Mouse (Mus musculus): ENCODE data around the gene Zfyve9. TPM values are rescaled to one million over a fixed set of nuclear protein-coding genes. Genes with fewer than 3 reads are reported as not detected.

Zfyve9 gene
- 10 to 100 TPM; 53.4 to 55.7 TPM for total RNA-seq (2021)

DNA sequence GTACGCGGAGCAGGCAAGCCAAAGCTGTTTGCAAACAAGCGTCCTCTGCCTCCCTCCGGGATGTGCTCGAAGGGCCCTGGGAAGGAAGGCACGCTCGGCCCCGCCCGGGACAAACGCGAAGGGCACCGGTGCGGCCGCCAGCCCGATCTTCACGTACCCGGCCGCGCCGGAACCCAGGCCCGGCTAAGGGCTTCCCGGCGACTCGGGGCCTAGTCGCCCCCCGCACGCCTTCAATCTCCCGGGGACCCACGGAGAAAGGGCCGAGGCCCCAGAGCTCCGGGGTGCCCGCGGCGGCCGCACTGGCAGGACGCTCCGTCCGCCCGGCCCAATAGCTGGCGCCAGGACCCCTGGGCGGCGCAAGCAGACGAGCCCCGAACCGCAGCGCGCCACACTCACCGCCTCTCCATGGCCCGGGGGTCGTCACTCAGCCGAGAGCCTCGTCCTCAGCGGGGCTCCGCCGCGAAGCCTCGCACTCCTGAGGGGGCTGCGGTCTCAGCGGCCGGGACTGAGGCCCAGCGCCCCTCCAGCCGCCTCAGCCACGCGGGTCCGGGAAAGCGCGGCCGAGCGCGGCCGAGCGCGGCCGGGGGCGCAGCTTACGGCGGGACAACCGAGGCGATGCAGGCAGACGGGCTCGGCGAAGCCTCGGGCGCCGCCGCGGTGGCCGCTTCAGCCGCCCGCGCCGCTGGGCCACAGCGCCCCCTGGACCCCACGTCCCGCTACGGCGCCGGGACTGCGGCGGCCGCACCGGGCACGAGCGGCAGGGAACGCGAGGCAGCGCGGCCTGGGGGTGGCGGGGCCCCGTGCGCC, at the start of gene Zfyve9:
TSS of gene Zfyve9 (minus strand) at position 742 of the 807 bp plus-strand sequence.
- DNase-seq, result peak; percentile 77 to 80

DNA sequence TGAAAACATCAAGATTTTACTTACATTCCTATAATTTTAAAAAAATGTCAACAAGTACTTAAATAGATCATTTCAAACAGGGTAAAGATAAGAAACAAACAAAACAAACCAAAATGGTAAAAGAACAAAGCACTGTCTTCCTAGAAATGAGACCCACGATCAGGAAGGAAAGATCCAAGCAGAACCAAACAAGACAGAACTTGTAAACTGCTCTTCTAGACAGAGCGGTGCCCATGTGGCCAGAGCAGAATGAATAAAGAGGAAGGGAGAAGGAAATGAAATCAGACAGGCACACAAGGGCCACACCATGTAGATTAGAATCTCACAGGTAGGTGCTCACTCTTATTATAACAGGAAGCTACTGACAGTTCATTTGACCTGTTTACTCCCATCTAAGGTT, 46.0 kb upstream of the Zfyve9 start:
- DNase-seq, result no peak

DNA sequence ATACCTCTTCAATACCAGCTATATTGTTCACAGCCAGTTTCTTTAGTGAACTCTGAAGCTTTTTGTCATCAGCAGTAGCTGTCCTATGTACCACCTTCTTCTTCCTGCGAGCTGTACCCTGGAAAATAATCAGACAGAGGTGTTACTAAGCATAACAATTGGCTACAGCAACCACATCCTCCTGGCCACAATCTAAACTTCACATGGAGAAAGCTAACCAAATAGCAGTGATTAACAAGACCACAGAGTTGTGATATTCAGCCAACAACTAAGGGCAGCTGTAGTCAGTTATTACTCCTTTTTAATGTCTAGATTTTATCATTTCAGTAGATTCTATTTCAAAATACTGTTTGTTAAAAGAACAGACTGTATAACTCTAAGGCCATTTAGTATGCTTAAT, 45.5 kb upstream of the Zfyve9 start:
- no peak for DNase-seq

DNA sequence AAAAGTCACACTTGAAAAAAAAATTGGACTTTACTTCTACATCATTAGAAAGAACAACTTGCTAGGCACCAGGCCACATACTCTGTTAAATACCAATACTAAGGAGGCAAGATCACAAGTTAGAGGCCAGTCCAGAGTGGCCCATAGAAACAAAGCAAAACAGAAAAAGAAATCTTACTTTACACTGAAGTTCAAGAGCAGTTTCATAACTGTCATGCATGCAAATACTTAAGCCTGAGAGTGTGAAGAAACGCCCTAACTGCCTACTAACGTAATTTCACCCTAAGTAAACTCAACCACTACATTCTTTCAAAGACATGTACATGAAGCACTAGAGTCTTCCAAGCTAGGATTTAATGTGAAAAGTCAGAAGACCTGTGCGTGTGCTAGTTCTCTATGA, 45.1 kb upstream of the Zfyve9 start:
- no peak for DNase-seq

DNA sequence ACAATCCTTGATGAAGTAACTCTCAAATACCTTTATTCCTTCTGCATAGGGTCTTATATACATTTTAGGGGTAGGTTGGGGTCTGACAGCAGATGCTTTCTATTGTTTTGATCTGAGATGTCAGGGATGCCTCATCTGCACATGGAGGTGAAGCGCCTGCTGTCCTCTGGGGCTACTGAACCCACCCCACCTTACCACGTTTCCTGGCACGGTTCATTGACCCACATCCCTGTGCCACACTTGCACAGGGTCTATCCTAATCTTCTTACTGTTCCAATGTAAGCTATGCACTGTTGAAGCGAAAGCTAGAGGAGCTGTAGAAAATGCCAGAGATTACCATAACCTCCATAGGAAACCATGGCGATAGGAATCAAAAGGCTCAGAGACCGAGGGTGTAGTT, 31.0 kb upstream of the Zfyve9 start:
- DNase-seq, result no peak

DNA sequence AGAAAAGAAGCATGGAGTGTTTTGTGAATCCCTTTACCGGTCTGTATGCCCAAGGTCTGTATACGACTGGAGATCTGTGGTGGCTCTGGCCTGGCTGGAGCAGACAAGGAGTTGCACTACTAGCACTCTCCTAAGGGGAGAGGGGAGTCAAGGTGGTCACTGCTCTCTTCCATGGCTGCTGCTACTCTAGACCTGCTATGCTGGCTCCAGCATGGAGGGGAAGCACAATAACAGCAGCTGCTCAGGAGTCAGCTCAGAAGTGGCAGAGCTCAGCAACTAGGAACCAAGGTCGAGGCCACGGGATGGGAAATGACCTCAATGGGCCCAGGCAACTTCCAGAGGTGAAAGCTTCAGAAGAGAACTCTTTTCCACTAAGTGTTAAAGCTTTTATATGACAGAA, 30.5 kb upstream of the Zfyve9 start:
- DNase-seq, result no peak

DNA sequence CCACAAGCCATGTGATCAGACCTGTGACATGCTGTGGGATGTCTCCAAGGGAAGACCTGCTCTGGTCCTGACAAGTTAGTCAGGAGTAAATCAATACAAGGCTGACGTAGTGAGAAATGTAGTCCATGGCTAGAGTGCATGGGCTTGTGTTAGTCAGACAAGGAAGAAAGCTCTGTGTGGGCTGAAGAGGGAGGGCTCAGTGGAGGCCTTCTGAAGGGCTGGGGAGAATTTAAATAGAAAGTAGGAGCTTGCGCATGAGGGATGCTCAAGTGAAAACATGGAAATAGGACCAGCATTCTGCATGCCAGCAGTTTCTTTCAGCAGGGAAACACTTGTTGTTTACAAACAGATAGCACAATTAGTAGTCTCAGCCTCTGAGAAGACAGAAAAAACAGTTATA, 22.9 kb upstream of the Zfyve9 start:
- no peak for DNase-seq

DNA sequence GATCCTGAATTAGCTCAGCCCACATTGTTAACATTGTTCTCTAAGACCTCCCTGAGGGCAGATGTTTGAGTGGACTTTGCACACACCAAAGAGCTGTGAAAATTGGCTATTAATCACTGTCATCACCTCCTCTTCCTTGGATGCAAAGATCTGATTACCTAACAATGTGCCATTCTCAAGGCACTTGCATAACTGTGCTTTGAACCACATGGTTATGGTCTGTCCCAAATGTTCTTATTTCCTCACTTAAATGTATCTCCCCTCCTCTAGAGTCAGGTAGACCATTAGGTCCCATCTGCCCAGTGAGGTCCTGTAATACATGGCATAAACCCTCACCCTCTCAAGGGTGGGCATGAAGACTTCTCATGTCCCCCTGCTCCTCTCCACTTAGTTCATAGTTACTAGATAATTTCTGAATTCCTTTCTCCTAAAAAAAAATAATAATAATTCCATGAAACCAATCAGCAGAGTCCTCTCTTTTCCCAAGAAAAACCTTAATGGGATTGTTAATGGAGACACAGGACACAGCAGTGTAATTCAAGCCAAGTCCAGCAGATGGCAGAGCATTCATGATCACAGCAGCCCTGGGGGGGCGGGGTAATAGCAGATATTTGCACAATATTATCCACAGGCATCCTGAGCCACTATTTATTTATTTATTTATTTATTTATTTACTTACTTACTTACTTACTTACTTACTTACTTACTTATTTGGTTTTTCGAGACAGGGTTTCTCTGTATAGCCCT, 17.7 kb upstream of the Zfyve9 start:
- DNase-seq, result peak; percentile 37 to 54

DNA sequence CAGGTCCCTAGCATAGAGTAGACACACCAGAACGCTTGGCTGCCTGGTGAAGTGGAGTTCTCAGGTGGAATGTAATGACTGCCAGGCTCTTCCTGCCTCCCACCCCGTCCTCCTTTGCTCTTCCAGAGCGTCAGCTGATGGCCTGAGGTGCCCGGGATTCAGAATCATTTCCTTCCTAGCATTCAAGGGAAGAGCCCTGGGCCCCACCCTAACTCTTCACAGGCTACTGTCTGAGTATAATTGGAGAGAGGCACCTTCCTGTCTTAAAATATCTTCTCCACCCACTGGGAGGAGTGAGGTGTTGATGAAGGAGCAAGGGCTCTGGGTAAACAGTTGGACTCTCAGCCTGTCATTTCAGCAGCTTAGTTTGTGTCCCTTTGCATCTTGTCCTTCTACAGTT, 16.1 kb upstream of the Zfyve9 start:
- no peak for DNase-seq

DNA sequence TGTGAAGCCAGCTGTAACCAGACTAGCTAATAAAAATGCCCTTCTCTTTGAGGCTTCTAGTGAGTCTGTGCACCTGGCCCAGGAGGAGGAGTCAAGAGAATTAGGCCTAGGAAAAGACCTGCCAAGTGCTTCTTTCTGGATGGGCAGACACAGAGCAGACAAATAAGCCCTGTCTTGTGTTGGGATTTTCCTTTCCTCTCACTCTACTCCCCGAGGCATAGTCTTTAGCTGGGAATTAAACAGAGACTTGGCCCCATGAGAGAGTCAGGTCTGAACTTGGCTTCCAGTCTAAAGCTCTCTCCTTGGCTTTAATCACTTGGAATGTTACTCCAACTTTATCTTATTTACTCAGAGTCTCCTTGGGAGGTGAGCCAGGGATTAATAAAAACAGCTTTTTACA, 13.3 kb upstream of the Zfyve9 start:
- no peak for DNase-seq

DNA sequence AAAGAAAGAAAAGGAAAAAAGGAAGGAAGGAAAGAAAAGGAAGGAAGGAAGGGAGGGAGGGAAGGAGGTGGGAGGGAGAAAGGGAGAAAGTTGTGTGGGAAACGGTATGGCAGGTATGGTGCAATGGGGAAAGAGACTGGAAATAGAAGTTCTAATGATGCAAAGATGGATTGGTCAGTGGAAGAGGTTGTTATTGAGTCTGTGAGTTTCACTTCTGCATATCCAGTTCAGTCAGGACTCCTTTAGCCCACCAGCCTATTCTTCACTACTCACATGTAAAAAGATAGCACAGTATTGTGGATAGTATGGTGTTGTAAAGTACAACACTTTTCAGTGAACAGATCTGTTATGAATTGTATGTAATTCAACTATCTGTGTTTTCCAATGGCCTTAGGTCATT, 9.9 kb upstream of the Zfyve9 start:
- DNase-seq, result no peak

DNA sequence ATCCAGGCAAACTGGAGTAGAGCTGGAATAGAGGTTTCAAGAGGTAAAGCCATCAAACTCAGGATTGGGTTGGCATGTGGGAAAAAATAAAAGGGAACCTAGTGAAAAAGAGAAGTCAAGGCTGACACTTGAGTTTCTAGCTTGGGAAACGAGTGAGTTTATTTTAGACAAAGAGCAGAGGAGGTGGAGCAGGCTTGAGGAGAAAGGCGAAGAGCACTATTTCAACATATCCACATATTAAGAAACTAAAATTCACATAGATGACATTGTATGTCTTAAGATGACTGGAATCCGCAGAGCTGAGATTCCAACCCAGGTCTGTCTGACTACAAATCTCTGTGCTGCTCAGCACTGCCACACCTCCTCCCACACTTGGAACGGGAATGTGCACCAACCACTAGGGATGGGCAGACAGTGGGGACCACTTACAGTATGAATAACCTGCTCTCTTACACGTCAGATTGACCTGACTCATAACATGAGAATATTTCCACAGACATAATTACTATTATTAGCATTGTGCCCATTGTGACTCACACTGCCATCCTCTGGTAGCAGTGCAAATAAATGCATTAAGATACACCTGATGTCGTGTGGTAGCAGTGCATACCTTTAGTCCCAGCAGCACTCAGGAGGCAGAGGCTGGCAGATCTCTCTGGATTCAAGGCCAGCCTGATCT, 8.8 kb upstream of the Zfyve9 start:
- DNase-seq, result no peak

DNA sequence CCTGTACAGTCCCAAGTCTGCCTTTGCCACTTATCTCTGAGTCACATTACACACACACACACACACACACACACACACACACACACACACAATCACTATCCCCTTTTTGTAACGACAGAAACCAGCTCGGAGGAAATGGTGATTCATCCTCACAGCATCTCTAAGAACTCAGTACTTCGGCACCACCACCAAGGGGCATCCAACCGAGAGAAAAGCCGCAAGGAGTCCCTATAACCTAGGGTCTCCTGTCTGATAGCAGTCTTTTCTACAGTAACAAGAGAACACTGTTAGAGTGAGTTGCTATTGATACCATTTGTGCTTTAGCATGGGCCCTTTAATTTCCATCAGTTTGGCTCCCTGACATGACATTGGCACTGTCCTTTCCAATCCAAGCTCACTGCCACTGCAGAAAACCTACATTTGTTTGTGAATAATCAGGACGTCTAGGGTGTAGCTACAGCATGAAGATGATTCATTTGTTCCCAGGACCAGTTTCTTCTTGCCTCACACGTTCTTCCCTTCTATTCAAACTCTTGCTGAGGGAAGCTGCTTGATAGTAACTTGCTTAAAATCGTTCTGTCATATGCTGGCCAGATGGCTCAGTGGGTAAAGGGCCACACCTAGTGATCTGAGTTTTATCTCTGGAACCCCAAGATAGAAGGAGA, 2.0 kb upstream of the Zfyve9 start:
- peak in 1 of 2 experiments; percentile 5 for DNase-seq

DNA sequence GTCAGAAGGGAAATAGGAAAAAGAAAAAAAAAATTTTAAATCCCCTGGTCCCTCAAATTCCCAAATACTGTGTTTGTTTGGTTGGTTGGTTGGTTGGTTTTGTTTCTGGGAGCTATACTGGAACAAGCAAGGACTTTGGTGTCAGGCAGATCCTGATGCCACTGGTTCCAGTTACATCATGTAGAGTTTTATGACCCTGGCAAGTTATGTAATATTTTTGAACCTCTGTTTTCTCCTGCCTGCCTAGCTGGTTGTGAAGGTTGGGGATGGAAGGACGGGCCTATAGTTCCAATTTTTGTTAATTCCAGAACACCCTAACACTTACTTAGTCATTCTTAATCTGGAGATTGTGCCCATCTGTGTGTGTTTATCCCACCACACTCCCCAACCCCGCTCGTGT, 998 bp upstream of the Zfyve9 start:
- DNase-seq, result no peak

DNA sequence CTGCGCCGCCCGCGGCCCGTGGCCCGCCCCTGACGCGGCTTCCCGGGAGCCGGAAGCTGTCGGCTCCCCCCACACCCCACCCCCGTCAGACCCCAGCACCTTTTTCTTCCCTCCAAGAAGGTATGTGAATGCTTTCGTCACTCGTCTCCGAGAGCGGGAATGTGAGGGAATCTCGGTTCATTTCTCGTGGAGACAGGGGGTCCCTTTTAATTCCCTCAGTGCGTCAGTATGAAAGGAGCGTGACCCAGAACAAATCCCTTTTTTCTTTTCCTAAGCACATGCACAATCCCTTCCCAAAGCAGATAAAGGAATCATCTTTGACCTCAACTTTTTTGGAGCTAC, 237 bp upstream of the Zfyve9 start:
- DNase-seq, result no peak

DNA sequence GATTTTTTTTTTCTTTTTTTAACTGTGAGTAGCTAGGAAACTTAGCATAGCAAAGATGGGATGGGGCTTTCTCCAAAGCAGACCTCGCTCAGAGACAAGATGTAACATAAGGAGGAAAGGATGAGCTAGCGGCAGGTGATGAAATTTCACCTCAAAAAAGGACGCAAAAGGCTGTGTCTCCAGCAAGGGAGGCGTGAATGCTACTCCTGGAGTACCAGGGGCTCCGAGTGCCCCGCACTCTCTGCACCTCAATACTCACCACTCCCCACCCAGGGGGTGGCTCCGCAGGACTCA, 888 bp downstream of the Zfyve9 start:
- no peak for DNase-seq

DNA sequence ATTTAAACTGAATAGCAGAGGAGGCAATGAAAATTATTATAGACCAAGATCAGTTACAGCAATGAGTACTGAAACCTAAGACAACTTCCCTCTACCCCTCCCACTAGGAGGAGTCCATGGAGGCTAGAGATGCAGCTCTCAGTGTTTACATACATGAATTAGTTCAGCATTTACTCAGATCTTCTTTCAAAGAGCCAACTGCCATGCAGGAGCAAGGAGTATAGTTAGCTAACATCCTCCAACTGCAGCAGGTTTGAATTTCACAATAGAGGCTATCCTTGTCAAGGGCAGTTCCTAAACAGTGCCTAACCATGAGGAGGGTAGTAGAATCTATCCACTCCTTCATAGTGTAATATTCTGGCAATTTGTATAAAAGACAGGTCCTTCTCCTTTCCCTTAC, 12.1 kb downstream of the Zfyve9 start:
- DNase-seq, result no peak

DNA sequence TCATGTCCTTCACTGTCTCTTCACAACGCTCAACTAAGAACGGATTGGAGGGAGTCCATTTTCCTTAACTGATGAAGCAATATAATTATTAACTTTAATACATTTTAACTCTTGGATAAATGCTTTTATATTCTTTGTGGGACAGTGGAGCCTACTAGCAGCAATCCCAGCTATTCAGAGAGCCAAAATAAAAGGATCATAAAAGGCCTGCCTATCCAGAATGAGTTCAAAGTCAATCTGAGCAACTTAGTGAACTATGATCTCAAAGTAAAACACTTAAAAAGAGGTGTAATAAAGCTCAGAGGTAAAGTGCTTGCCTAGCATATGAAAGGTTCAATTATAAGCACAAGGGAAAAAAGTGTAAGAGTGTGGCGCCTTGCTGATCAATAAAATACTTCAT, 21.0 kb downstream of the Zfyve9 start:
- no peak for DNase-seq

DNA sequence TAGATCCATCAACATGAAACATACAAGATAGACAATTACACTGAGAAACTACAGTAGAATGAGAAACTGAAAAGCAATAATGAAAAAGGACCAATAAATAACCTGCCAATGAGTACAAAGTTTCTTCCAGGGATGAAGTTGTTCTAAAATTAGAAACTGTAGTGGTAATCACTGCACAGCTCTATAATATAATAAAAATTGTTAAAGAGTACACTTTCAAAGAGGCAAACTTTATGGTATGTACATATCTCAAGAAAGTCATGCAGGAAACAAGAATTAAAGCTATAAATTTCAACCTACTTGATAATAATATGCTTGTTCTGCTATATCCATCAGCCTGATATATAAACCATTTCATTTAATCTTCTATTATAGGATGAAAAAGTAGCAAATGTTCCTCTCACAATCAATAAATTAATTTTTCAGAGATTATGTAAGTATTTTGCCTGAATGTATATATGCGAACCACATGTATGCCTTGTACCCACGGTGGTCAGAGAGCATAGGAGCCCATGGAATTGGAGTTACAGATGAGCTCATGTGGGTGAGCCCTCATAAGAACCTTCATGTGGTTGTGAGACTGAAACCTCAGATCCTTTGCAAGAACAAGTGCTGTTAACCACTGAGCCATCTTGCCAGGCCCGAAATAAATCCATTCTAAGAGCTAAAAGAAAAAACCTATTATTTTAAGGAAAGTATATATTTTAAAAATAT, 34.3 kb downstream of the Zfyve9 start:
- DNase-seq, result no peak

DNA sequence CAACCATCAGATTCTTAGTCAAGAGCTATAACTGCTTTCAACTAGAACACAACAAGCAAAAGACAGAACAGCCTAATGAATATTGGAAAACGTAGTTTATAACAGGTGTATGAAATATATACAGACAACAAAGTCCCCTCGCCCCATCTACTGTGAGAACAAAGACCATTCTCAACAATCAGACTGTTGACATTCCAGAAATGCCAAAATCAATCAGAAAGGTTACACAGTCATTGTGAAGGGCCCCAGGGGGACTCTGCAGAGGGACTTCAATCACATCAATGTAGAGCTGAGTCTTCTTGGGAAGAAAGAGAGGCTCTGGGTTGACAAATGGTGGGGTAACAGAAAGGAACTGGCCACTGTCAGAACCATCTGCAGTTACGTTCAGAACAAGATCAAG, 49.0 kb downstream of the Zfyve9 start:
- no peak for DNase-seq

DNA sequence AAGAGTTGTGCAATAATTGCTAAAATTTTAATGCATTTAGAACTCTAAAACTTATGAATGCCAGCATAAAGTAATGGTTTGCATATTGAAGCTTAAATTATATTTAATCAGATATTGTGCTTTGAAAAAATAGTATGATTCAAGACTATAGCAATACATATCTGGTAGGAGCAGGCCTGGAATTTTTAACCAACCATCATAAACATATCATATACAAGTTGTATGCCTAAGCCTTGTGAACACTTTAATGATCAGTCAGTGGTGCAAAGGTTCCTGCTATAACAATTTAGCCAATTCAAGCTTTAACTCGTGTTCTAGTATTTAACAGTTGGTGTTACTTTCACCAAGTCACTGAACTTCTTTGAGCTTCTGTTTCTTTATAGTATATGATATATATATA, 50.1 kb downstream of the Zfyve9 start:
- no peak for DNase-seq

DNA sequence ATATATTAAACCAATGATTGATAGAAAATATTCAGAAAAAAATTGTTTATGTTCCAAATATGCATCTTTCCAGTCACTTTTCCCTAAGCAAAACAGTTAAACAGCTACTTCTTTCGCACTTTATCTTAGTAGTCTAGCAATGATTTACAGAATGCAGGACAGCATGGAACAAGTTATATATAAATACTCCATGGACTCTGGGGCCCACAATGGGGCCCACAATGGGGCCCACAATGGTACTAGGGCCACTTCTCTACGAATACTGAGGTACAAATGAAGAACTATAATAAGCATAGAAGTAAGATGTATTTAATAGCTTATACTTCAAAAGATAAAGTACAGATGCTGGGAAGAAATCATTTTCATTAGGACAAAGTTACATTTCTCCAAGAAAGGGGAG, 56.5 kb downstream of the Zfyve9 start:
- no peak for DNase-seq

All from layer of hippocampus, postnatal 36 days (tissue).